Mouse (Mus musculus) kidney, adult 9 months (tissue): ENCODE data around the gene Hhatl.
A peak's percentile ranks its signal among the peaks of the same experiment; 100 is the strongest.

Source experiments
- DNase-seq: peaks from one replicate; pipeline ENCODE4 v3.0.0; 2022

Gene Hhatl

GRCm38 (mm10) chr9:121791757-121792521, at the start of gene Hhatl:
Gene Hhatl, minus strand, starts transcription at chr9:121792507.
- DNase-seq, result peak; percentile 31

GRCm38 (mm10) chr9:121839622-121839965, 47.3 kb upstream of the Hhatl start:
- no peak for DNase-seq

- peak; percentile 50 for DNase-seq
Measured at GRCm38 (mm10) chr9:121838829-121839621, 46.7 kb upstream of the Hhatl start, which contains the start of gene Ccdc13. Gene Ccdc13, minus strand, starts transcription at chr9:121839461.

DNA sequence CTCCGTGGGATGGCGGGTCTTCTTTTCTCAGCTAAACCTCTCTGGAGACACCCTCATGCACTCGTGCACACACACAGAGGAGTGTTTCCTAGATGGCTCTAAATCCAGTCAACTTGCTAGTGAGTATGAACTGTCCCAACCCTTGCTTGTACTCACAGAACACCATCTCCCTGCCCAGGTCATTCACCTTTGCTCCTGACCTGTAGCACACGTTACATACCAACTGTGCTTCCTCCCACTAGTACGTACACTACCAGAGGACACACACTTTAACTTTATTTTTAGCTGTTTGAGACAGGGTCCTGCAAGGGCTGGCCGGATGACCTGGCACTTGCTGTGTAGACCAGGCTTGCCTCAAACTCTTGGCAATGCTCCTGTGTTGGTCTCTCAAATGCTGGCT, 45.7 kb upstream of the Hhatl start:
- no peak for DNase-seq

DNA sequence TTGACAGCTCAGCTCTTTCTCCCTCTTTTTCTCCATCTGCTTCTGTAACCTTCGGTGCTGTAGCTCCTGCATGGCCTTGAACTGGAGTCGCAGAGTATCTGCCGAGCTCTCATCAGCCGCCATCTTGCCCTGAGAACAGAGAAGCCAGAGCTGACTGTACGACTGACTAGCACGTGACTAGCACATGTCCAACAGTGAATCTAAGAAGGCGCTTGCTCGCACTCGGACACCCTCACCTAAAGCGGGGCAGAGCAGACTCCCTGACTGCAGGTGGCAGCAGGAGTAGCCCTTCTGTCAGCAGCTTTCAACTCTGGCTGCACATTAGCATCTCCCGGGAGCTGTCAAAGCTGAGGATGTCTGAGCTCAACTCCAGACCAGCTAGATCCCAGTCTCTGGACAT, 41.5 kb upstream of the Hhatl start:
- DNase-seq, result no peak

GRCm38 (mm10) chr9:121830956-121831293, 38.6 kb upstream of the Hhatl start:
- DNase-seq, result peak; percentile 84

DNA sequence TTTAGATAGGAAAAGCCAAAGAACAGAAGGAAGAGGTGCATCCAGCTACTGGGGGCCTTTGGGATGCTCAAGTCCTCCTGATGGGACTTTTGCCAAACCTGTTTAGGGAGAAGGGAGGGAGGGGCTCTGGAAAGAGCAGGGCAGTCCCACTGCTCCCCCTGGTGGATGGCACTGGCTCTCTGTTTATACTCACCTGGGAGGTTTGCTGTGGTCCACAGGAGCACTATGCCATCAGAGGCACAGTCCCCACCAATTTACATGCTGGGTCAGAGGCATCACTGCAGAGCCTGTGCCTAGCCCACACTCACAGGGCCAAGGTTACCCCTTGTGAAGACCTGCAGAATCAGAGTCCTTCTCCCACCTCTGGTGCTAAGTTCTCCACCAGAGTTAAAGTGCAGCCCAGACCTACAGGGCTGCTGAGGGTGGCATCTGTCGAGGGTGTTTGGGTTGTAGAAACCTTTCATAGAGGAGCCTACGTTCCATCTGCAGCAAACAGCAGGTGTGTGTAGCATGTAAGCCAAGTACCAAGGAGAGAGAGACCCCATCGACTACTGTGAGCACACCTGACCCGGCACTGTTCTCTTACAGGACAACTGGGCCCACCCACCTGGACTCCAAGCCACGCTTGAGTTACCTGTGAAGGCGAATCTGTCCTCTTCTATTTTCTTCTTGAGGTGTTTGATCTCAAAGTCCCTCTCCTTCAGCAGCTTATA, 38.1 kb upstream of the Hhatl start:
- peak; percentile 70 for DNase-seq

DNA sequence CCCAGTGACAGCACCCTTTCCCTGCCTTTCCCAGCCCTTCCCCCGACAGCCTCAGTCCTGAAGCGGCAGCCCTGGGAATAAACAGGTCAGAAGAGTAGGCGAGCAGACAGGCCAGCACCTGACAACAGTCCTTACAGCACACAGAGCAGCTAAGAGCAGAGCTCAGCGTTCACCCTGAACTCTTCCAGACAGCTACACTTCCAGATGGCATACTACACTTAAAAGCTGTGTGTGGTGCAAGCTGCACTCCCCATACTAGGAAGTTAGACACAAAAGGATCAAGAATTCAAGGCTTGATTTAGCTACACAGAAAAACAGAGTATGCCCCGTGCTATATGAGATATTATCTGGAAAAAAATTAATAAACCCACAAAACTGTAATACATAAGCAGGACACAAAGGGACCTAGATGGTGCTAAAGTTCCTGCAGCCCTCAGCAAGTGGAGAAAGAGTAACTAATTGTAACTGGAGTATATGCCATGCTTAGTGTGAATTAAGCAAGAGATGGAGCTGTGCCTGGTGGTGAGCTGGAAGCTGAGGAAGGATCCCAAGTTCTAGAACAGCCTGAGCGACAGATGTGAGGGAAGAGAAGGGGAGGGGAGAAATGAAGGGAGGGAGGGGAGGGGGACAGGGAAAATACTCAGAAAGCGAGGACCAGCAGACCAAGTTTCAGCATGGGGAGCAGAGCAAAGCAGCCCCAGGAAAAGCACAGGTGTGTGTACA, 37.1 kb upstream of the Hhatl start:
- DNase-seq, result no peak

DNA sequence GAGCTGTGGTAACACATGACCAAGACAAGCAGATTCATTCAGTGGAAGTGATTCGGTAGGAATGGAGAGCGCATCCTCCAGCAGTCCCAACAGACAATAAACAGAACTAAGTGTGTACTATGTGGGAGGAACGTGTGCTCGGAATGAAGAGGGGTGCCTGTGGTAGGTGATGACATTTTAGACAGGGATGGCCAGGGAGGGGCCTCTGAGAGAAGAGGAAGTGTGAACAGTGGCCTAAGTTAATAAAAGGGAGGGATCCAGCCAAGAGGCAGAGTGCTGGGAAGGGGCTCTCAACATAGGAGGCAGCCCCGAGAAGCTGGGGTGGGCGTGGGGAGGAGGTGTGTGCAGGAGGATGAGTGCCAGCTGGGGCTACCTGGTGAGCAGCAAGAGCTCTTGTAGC, 36.0 kb upstream of the Hhatl start:
- DNase-seq, result no peak

GRCm38 (mm10) chr9:121826356-121826755, 34.0 kb upstream of the Hhatl start:
- DNase-seq, result no peak

GRCm38 (mm10) chr9:121823991-121824390, 31.7 kb upstream of the Hhatl start:
- peak; percentile 31 for DNase-seq

DNA sequence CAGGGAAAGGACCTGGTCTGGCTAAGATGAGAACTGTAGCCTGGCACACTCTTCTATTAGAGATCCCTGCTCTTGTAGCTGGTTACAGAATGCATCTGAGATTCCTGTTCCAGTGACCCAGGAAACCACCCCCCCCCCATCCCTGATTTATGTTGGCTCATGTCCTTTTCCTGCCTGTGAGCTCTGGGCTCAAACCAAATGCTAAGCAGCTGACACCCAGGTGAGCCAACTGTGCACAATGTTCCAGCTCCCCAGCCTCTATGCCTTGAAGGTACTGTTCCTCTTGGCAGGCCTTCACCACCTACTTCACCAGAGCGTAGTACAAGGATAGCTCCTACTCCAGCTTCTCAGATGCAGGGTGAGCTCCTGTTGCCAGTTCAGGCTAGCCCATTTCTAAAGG, 30.7 kb upstream of the Hhatl start:
- peak; percentile 61 for DNase-seq

DNA sequence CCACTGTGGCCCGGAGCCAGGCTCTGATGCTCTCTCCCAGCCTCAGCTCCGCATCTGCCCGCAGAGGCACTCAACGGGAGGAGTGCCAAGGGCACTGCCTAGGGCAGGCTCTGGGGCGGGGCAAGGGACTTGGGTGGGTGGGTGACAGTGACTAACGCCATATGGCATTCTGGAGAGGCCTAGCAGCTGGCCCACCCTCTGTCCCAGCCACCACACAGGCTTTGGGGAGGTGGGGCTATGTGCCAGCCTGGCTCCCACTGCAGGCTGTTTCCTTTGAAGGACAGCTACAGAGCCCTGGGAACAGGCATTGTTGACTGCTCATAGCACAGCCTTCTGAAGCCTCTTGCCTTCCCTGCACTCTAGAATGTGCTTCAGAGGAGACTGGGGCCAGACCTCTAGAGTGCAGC, 30.3 kb upstream of the Hhatl start:
- DNase-seq, result peak; percentile 33

- DNase-seq, result no peak
Measured at GRCm38 (mm10) chr9:121820765-121821164, 28.5 kb upstream of the Hhatl start.

DNA sequence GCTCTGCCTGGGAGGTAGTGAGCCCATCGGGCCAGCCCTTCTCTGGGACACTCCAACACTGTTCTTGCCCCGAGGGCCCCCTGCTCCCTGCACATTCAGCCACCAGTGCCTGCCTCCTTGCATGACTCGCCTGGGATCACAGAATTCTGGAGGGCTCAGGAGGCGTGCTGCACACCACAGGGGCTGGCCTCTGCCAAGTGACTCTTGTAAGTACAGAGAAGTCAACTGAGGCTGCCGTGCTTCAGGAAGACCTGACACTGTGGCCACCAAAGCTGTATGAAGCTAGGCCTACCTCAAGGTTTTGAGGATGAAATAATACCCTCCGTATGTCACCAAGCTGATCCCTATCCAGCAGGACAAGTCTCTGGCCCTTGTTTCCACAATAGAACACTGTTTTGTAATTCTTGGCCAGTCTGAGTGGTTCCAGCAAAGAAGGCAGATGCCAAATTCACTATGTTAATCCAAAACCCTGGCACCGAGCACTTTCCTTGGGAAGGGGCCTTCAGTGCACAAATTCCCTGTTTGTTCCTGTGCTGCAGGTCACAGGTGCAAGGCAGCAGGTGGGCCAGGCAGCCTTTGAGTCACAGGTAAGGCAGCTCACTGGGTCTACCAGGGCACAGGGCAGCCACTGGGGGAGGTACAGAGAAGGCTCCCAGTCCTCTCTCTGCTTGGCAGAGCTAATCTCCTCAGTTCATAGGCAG, 27.6 kb upstream of the Hhatl start:
- peak; percentile 43 for DNase-seq

- DNase-seq, result peak; percentile 66
Measured at GRCm38 (mm10) chr9:121819073-121819770, 26.9 kb upstream of the Hhatl start.

DNA sequence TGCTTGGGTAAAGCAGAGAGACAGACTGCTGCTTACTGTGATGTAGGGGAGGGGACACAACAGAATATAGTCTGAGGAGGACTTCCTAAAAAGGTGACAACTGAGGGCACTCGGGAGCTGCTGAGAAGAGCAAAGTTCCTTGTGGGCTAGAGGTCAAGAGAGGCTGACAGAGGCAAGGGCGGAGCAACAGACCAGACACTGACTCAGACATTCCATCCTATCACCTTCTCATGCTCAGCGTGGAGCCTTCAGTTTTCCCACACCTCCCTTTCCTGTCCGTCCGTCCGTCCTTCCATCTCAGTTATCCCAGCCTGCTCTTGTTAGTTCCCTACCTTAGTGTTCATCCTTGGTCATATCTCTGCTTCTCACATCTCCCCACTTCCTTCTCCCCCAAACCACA, 22.9 kb upstream of the Hhatl start:
- no peak for DNase-seq

DNA sequence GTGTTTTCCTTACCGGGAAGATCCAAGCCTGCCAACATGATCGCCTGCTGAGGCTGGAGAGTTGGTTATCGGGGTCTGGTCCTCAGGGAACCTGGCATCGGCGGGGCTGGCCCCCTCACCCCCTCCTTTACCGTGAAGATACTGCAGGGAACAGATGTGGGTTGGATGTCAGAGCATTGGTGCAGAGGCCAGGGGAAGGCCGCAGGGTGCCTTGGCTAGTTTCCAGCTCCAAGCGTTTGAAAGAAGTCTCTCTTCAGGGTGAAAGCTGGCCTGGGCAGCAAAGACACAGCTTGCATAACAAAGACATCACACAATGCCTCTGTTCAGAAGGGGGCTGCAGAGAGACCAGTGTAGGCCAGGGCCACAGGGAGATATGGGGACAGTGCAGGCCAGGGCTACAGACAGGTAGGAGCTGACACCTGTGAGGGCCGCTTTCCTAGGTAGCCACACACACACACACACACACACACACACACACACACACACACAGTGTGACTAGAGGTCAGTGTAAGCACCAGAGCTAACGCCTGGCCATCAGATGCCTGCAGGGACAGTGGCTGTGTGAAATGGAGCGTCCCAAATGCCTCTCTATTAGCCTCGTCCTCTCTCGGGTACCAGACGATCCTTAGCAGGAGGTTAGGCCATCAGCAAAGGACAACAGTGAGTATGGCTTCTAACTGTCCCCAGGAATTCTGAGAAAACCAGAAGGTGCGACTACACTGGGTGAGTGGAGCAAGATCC, 17.9 kb upstream of the Hhatl start:
- no peak for DNase-seq

- DNase-seq, result no peak
Measured at GRCm38 (mm10) chr9:121808511-121808910, 16.2 kb upstream of the Hhatl start.

GRCm38 (mm10) chr9:121807947-121808346, 15.6 kb upstream of the Hhatl start:
- DNase-seq, result no peak

GRCm38 (mm10) chr9:121807546-121807945, 15.2 kb upstream of the Hhatl start:
- no peak for DNase-seq
